Mouse (Mus musculus): ENCODE measurements at regions not wholly inside any gene's neighbourhood (a gene's known extent, or its start where the extent isn't known, plus 50 kb on each side); places are given as distances from the start of the nearest gene placed in this dataset.

- Histone ChIP-seq H3K36me3 (ENCODE audit: control insufficient read depth, insufficient read depth, low read length) (no peaks in the 10 kb centered on the region), H3K27me3 (ENCODE audit: control insufficient read depth, insufficient read depth, low read length) (no peaks in the 10 kb centered on the region), H3K27ac (replicated peaks; ENCODE audit: low read depth, low read length) (no peak overlapping the region), H3K4me3 (replicated peaks; ENCODE audit: low read length) (no peak overlapping the region), H3K4me1 (ENCODE audit: control insufficient read depth, insufficient read depth, low read length) (0 out of 2 replicates have a peak, but pooled peaks cover 8% of the 10 kb centered on the region), H3K4me2 (replicated peaks; ENCODE audit: low read depth, low read length, severe bottlenecking) (no peak overlapping the region), H3K9me3 (ENCODE audit: control insufficient read depth, low read length) (no peaks in the 10 kb centered on the region), H3K9ac (ENCODE audit: low read depth, low read length, severe bottlenecking) (no peak overlapping the region)
- no peak for ATAC-seq (ENCODE audit: low FRiP score, low read depth)
- WGBS: 77% methylated on average over 14 of the region's 14 CpGs
- no peak for TF ChIP-seq POLR2A (IDR thresholded peaks at IDR 0.05; ENCODE audit: borderline replicate concordance, extremely low read depth, insufficient read depth, insufficient read length)
- no peak for DNase-seq (ENCODE audit: low spot score)
These were observed 51.8 kb upstream of the Mbnl2 start for GRCm38 (mm10) chr14:120223528-120224201.

- DNase-seq (ENCODE audit: low spot score): peak; percentile 75
- Histone ChIP-seq H3K4me3 (replicated peaks; ENCODE audit: low read length) (no peak overlapping the region), H3K27me3 (ENCODE audit: control insufficient read depth, insufficient read depth, low read length) (no peaks in the 10 kb centered on the region), H3K9ac (ENCODE audit: low read depth, low read length, severe bottlenecking) (no peak overlapping the region), H3K4me1 (ENCODE audit: control insufficient read depth, insufficient read depth, low read length) (0 out of 2 replicates have a peak, but pooled peaks cover 8% of the 10 kb centered on the region), H3K27ac (replicated peaks; ENCODE audit: low read depth, low read length) (no peak overlapping the region), H3K36me3 (ENCODE audit: control insufficient read depth, insufficient read depth, low read length) (no peaks in the 10 kb centered on the region), H3K9me3 (ENCODE audit: control insufficient read depth, low read length) (no peaks in the 10 kb centered on the region), H3K4me2 (replicated peaks; ENCODE audit: low read depth, low read length, severe bottlenecking) (no peak overlapping the region)
- peak; percentile 80 for ATAC-seq (ENCODE audit: low FRiP score, low read depth)
- WGBS: 43% methylated on average over 6 of the region's 6 CpGs
- TF ChIP-seq POLR2A (IDR thresholded peaks at IDR 0.05; ENCODE audit: borderline replicate concordance, extremely low read depth, insufficient read depth, insufficient read length): no peak
These were observed 51.1 kb upstream of the Mbnl2 start for GRCm38 (mm10) chr14:120224202-120224846.

GRCm38 (mm10) chr14:120225657-120226056, 49.8 kb upstream of the Mbnl2 start:
- no peaks in the 10 kb centered on the region for H3K27me3 ChIP-seq (ENCODE audit: control insufficient read depth, insufficient read depth, low read length)
- no peak for TF ChIP-seq POLR2A (IDR thresholded peaks at IDR 0.05; ENCODE audit: borderline replicate concordance, extremely low read depth, insufficient read depth, insufficient read length)

More at GRCm38 (mm10) chr14:120225657-120226056, 49.8 kb upstream of the Mbnl2 start:
- Histone ChIP-seq H3K4me3 (replicated peaks; ENCODE audit: low read length) (no peak overlapping the region), H3K36me3 (ENCODE audit: control insufficient read depth, insufficient read depth, low read length) (no peaks in the 10 kb centered on the region), H3K9me3 (ENCODE audit: control insufficient read depth, low read length) (no peaks in the 10 kb centered on the region), H3K4me2 (replicated peaks; ENCODE audit: low read depth, low read length, severe bottlenecking) (no peak overlapping the region), H3K4me1 (ENCODE audit: control insufficient read depth, insufficient read depth, low read length) (0 out of 2 replicates have a peak, but pooled peaks cover 8% of the 10 kb centered on the region), H3K9ac (ENCODE audit: low read depth, low read length, severe bottlenecking) (no peak overlapping the region), H3K27ac (replicated peaks; ENCODE audit: low read depth, low read length) (no peak overlapping the region)
- DNase-seq (ENCODE audit: low spot score) (peak; percentile 29), ATAC-seq (ENCODE audit: low FRiP score, low read depth) (no peak)
- 86% methylated on average over 3 of the region's 3 CpGs for WGBS

Data from limb, embryonic 14.5 days (tissue).